12 mouse cellular contexts compared by ENCODE assay signal in genomic region chr4:140914731-140915131, GRCm38 (mm10). TPM values are rescaled to one million over a fixed set of nuclear protein-coding genes. Genes with fewer than 3 reads are reported as not detected.
A peak's percentile ranks its signal among the peaks of the same experiment; 100 is the strongest.
DNase-seq lines count a peak whose midpoint lies in the region; ATAC-seq lines count a peak whose summit lies in the region.
"Had no signal": no experiment of that assay in that cellular context is flagged by ENCODE, and none has a peak within 500 bp of the region (broad histone marks: within the 10 kb centered on the region; RNA-seq: fewer than 3 reads in every experiment).

No protein-coding gene starts in this region.

- H3K27ac ChIP-seq in hindbrain, embryonic 15.5 days (replicated peaks) = no peak overlapping the region
- H3K27ac ChIP-seq in hindbrain, embryonic 12.5 days = no peak overlapping the region

- 48% methylated on average over 6 of the region's 6 CpGs for WGBS in hindbrain, embryonic 15.5 days
- 52% methylated on average over 6 of the region's 6 CpGs for WGBS in hindbrain, embryonic 12.5 days

- intact Hi-C loops in left cerebral cortex, postnatal 4 days (cut with DNase I) = no loop called here

- H3K27me3 ChIP-seq in hindbrain, embryonic 15.5 days = no peaks in the 10 kb centered on the region
- peaks cover 2% of the 10 kb centered on the region; the same call in 1 of the 2 replicates for H3K27me3 ChIP-seq in hindbrain, embryonic 12.5 days

- no peak overlapping the region for H3K9ac ChIP-seq in hindbrain, embryonic 15.5 days
- no peak overlapping the region for H3K9ac ChIP-seq in hindbrain, embryonic 12.5 days

- H3K36me3 ChIP-seq in hindbrain, embryonic 15.5 days = no peaks in the 10 kb centered on the region
- H3K36me3 ChIP-seq in hindbrain, embryonic 12.5 days = no peaks in the 10 kb centered on the region

- DNase-seq in adrenal gland, postnatal 14 days = peak; percentile 1
- DNase-seq in adrenal gland, adult 8-10 months = no peak
- peak; percentile 1 for DNase-seq in ovary, postnatal 36 days (ENCODE audit: low spot score)
- no peak for DNase-seq in ovary, postnatal 14 days (ENCODE audit: low spot score)
- peak; percentile 37 for DNase-seq in left cerebral cortex, postnatal 4 days
- no peak for DNase-seq in urinary bladder, postnatal 25 days (ENCODE audit: low spot score)
- DNase-seq: adrenal gland, postnatal 10 days; cerebellum, postnatal 14 days; heart, postnatal 36 days; lung, postnatal 10 days had no signal

- no peaks in the 10 kb centered on the region for H3K4me1 ChIP-seq in hindbrain, embryonic 15.5 days (replicated peaks)
- H3K4me1 ChIP-seq in hindbrain, embryonic 12.5 days = peaks cover 7% of the 10 kb centered on the region; the same call in 1 of the 2 replicates

- H3K4me3 ChIP-seq in hindbrain, embryonic 15.5 days = no peak overlapping the region
- H3K4me3 ChIP-seq in hindbrain, embryonic 12.5 days = no peak overlapping the region

- peak; percentile 56; the same call in 1 of the 2 replicates for ATAC-seq in hindbrain, embryonic 15.5 days (ENCODE audit: low FRiP score, low read depth)
- no peak for ATAC-seq in hindbrain, embryonic 12.5 days (ENCODE audit: low FRiP score)

- H3K4me2 ChIP-seq in hindbrain, embryonic 15.5 days = no peak overlapping the region
- no peak overlapping the region for H3K4me2 ChIP-seq in hindbrain, embryonic 12.5 days (replicated peaks)

- no peaks in the 10 kb centered on the region for H3K9me3 ChIP-seq in hindbrain, embryonic 15.5 days
- H3K9me3 ChIP-seq in hindbrain, embryonic 12.5 days (replicated peaks) = no peaks in the 10 kb centered on the region

RNA-seq across cellular contexts. Expression of gene Padi2, which starts 8.6 kb away (rescaled TPM):
- total RNA-seq in adrenal gland, postnatal 14 days (2021) = 1.3 and 1.9 TPM in 2 replicates
- 1 to 10 TPM; 2.4 to 3.1 (median 2.8) TPM for total RNA-seq in adrenal gland, adult 8-10 months (2022)
- polyA plus RNA-seq in hindbrain, embryonic 15.5 days (2015; fragmentation: Nextera tagmentation; extraction: Ambion mirVana) = 1.2 and 2.2 TPM in 2 replicates
- 2.6 and 3.7 TPM in 2 replicates for polyA plus RNA-seq in hindbrain, embryonic 12.5 days (2016; fragmentation: Nextera tagmentation; extraction: Ambion mirVana)
- 1 to 10 TPM; 1.2 TPM for total RNA-seq in left cerebral cortex, postnatal 4 days (2021)

RNA-seq across cellular contexts. Expression of gene Sdhb, which starts 46.3 kb away (rescaled TPM):
- total RNA-seq in adrenal gland, postnatal 14 days (2021) = 699 and 754 TPM in 2 replicates
- 100 to 1,000 TPM; 248 to 401 (median 344) TPM for total RNA-seq in adrenal gland, adult 8-10 months (2022)
- polyA plus RNA-seq in hindbrain, embryonic 15.5 days (2015; fragmentation: Nextera tagmentation; extraction: Ambion mirVana) = 480 TPM in 2 replicates
- 349 and 383 TPM in 2 replicates for polyA plus RNA-seq in hindbrain, embryonic 12.5 days (2016; fragmentation: Nextera tagmentation; extraction: Ambion mirVana)
- total RNA-seq in left cerebral cortex, postnatal 4 days (2021) = 100 to 1,000 TPM; 174 to 177 TPM

Comparison
In these comparisons a context has a peak if more than half of its experiments do, and no peak if none do; other contexts are left out.
1. DNase-seq: peak in adrenal gland, postnatal 14 days (single experiment), ovary, postnatal 36 days (single experiment) and left cerebral cortex, postnatal 4 days (single experiment); none in adrenal gland, adult 8-10 months (single experiment), ovary, postnatal 14 days (single experiment) and urinary bladder, postnatal 25 days (single experiment).